ENCODE assay signal across 8 mouse cellular contexts in genomic region chr11:20112006-20112740, GRCm38 (mm10). TPM values are rescaled to one million over a fixed set of nuclear protein-coding genes. Genes with fewer than 3 reads are reported as not detected.
DNase-seq lines count a peak whose midpoint lies in the region; ATAC-seq lines count a peak whose summit lies in the region.

No protein-coding gene starts in this region.

- H3K36me3 ChIP-seq in hindbrain, embryonic 14.5 days (replicated peaks; ENCODE audit: control insufficient read depth, insufficient read depth) = 0 out of 2 replicates have a peak, but pooled peaks cover 5% of the 10 kb centered on the region

- peaks cover 18% of the 10 kb centered on the region for H3K4me1 ChIP-seq in hindbrain, embryonic 14.5 days (replicated peaks; ENCODE audit: control insufficient read depth, insufficient read depth, low read length)

- no peaks in the 10 kb centered on the region for H3K9me3 ChIP-seq in hindbrain, embryonic 14.5 days (ENCODE audit: control insufficient read depth, low read length)

- no peaks in the 10 kb centered on the region for H3K27me3 ChIP-seq in hindbrain, embryonic 14.5 days (ENCODE audit: control insufficient read depth, insufficient read depth, low read length)

- peak overlapping the region; percentile 95 for H3K9ac ChIP-seq in hindbrain, embryonic 14.5 days

- under 1% methylated on average over 46 of the region's 50 CpGs for WGBS in hindbrain, embryonic 14.5 days

- peak; percentile 74 for DNase-seq in WW6 (ENCODE audit: low read depth, low spot score)
- DNase-seq in cerebellum, postnatal 14 days = peak; percentile 76 to 79
- DNase-seq in frontal cortex, postnatal 36 days (ENCODE audit: low spot score in 2 of 2) = peak; percentile 72 to 75
- peak; percentile 57 for DNase-seq in hindbrain, embryonic 14.5 days (ENCODE audit: low spot score)
- peak; percentile 71 to 72 for DNase-seq in layer of hippocampus, postnatal 36 days
- peak; percentile 90 for DNase-seq in lung, postnatal 25 days (ENCODE audit: low spot score)
- DNase-seq in retina, postnatal 1 day = peak; percentile 83
- peak; percentile 81 for DNase-seq in thymus, postnatal 4 days

- peak overlapping the region; percentile 73 for H3K4me2 ChIP-seq in hindbrain, embryonic 14.5 days (replicated peaks)

- H3K4me3 ChIP-seq in hindbrain, embryonic 14.5 days (replicated peaks; ENCODE audit: low read length) = peak overlapping the region; percentile 93

- H3K27ac ChIP-seq in hindbrain, embryonic 14.5 days = peak overlapping the region; percentile 93

- ATAC-seq in hindbrain, embryonic 14.5 days (ENCODE audit: low FRiP score) = no peak; the same call in 1 of the 2 replicates

RNA-seq across cellular contexts. Expression of gene Actr2, which starts 0.5 kb away (rescaled TPM):
- polyA plus RNA-seq in hindbrain, embryonic 14.5 days (2014; fragmentation: Nextera tagmentation; extraction: Ambion mirVana) = 96.8 and 99.6 TPM in 2 replicates
- 100 to 1,000 TPM; 341 to 358 TPM for total RNA-seq in layer of hippocampus, postnatal 36 days (2021)
